Mouse (Mus musculus): Measurements from ENCODE around the gene Glud1. TPM values are rescaled to one million over a fixed set of nuclear protein-coding genes. Genes with fewer than 3 reads are reported as not detected.

The Glud1 gene
- 95.8 TPM for polyA plus RNA-seq (2012; fragmentation: generic; extraction: Trizol)

GRCm38 (mm10) chr14:34310234-34310965 is at the start of gene Glud1, which contains the start of gene Shld2:
TSS of gene Glud1 (plus strand) at chr14:34310727.
TSS of gene Shld2 (minus strand) at chr14:34310493.
- H3ac ChIP-seq (ENCODE audit: control insufficient read depth, insufficient read length) = peak within 1 kb of the TSS; percentile 54
- TF ChIP-seq TCF3 (IDR thresholded peaks at IDR 0.05; ENCODE audit: insufficient read length, low read depth) (no peak), CEBPB (IDR thresholded peaks at IDR 0.05; ENCODE audit: insufficient read depth, poor library complexity, severe bottlenecking) (no peak), MYOG (IDR thresholded peaks at IDR 0.05; ENCODE audit: control insufficient read depth in 1 of 3, insufficient read depth in 1 of 3, insufficient read length in 2 of 3, low read depth in 2 of 3) (peak in 1 of 3 experiments; percentile 28), USF1 (IDR thresholded peaks at IDR 0.05; ENCODE audit: low read depth) (no peak), E2F4 (IDR thresholded peaks at IDR 0.05; ENCODE audit: insufficient read depth) (no peak), MYOD1 (IDR thresholded peaks at IDR 0.05; ENCODE audit: control insufficient read depth in 1 of 3, insufficient read length in 2 of 3, low read depth in 2 of 3) (no peak), MAX (IDR thresholded peaks at IDR 0.05; ENCODE audit: low read depth) (no peak), REST (IDR thresholded peaks at IDR 0.05; ENCODE audit: insufficient read depth, insufficient read length) (no peak), TCF12 (IDR thresholded peaks at IDR 0.05; ENCODE audit: insufficient read depth, poor library complexity, severe bottlenecking) (no peak), SRF (IDR thresholded peaks at IDR 0.05; ENCODE audit: control insufficient read depth, insufficient read length, low read depth) (peak; percentile 73), POLR2AphosphoS2 (IDR thresholded peaks at IDR 0.05; ENCODE audit: insufficient read length, low read depth) (peak; percentile 94), POLR2A (IDR thresholded peaks at IDR 0.05; ENCODE audit: insufficient read length, low read depth) (peak; percentile 84)
- no peaks in the 10 kb centered on the region for H3K27me3 ChIP-seq (ENCODE audit: control insufficient read depth, insufficient read depth, insufficient read length)
- peak within 1 kb of the TSS; percentile 65 for H3K4me3 ChIP-seq
- H3K79me2 ChIP-seq (ENCODE audit: control insufficient read depth, insufficient read depth) = peaks cover 45% of the 10 kb centered on the region
- peak within 1 kb of the TSS; percentile 90 for H3K4me2 ChIP-seq (ENCODE audit: low read depth)
- H3K36me3 ChIP-seq (ENCODE audit: control insufficient read depth, insufficient read depth) = peaks cover 12% of the 10 kb centered on the region

DNA sequence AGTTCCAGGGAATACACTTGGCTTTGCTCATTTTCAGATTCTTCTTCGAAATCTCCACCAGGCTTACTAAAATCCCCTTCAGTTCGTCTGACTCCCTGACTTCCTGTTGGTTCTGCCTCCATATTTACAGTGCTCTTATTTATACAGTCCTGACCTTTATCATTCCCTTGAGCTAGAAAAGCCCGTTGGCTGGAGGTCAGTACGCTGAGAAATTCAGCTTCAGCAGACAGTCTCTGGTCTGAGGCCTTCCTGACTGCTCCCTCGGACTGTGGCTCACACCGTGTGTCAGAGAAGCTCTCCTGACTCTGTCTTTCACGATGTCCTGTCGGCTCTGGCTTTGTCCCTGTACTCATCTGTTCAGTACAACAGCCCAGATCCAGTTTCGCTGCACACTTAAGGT is 42.5 kb upstream of the Glud1 start:
- Histone ChIP-seq H3ac (ENCODE audit: control insufficient read depth, insufficient read length) (no peak overlapping the region), H3K4me3 (no peak overlapping the region), H3K79me2 (ENCODE audit: control insufficient read depth, insufficient read depth) (no peaks in the 10 kb centered on the region), H3K27me3 (ENCODE audit: control insufficient read depth, insufficient read depth, insufficient read length) (no peaks in the 10 kb centered on the region), H3K36me3 (ENCODE audit: control insufficient read depth, insufficient read depth) (no peaks in the 10 kb centered on the region), H3K4me2 (ENCODE audit: low read depth) (no peak overlapping the region)
- no peak for TF ChIP-seq SRF (IDR thresholded peaks at IDR 0.05; ENCODE audit: control insufficient read depth, insufficient read length, low read depth)
- TF ChIP-seq MYOG (IDR thresholded peaks at IDR 0.05; ENCODE audit: control insufficient read depth in 1 of 3, insufficient read depth in 1 of 3, insufficient read length in 2 of 3, low read depth in 2 of 3) = no peak
- no peak for TF ChIP-seq MAX (IDR thresholded peaks at IDR 0.05; ENCODE audit: low read depth)
- TF ChIP-seq E2F4 (IDR thresholded peaks at IDR 0.05; ENCODE audit: insufficient read depth) = no peak
- TF ChIP-seq USF1 (IDR thresholded peaks at IDR 0.05; ENCODE audit: low read depth) = no peak
- no peak for TF ChIP-seq TCF12 (IDR thresholded peaks at IDR 0.05; ENCODE audit: insufficient read depth, poor library complexity, severe bottlenecking)
- no peak for TF ChIP-seq REST (IDR thresholded peaks at IDR 0.05; ENCODE audit: insufficient read depth, insufficient read length)
- TF ChIP-seq TCF3 (IDR thresholded peaks at IDR 0.05; ENCODE audit: insufficient read length, low read depth) = no peak
- TF ChIP-seq POLR2AphosphoS2 (IDR thresholded peaks at IDR 0.05; ENCODE audit: insufficient read length, low read depth) = no peak
- no peak for TF ChIP-seq MYOD1 (IDR thresholded peaks at IDR 0.05; ENCODE audit: control insufficient read depth in 1 of 3, insufficient read length in 2 of 3, low read depth in 2 of 3)
- no peak for TF ChIP-seq POLR2A (IDR thresholded peaks at IDR 0.05; ENCODE audit: insufficient read length, low read depth)
- TF ChIP-seq CEBPB (IDR thresholded peaks at IDR 0.05; ENCODE audit: insufficient read depth, poor library complexity, severe bottlenecking) = no peak

GRCm38 (mm10) chr14:34273280-34273679 is 37.2 kb upstream of the Glud1 start:
- no peak overlapping the region for H3ac ChIP-seq (ENCODE audit: control insufficient read depth, insufficient read length)
- no peaks in the 10 kb centered on the region for H3K36me3 ChIP-seq (ENCODE audit: control insufficient read depth, insufficient read depth)
- no peak for TF ChIP-seq TCF3 (IDR thresholded peaks at IDR 0.05; ENCODE audit: insufficient read length, low read depth)
- no peak for TF ChIP-seq MYOG (IDR thresholded peaks at IDR 0.05; ENCODE audit: control insufficient read depth in 1 of 3, insufficient read depth in 1 of 3, insufficient read length in 2 of 3, low read depth in 2 of 3)
- no peak for TF ChIP-seq MYOD1 (IDR thresholded peaks at IDR 0.05; ENCODE audit: control insufficient read depth in 1 of 3, insufficient read length in 2 of 3, low read depth in 2 of 3)
- no peak for TF ChIP-seq REST (IDR thresholded peaks at IDR 0.05; ENCODE audit: insufficient read depth, insufficient read length)
- TF ChIP-seq POLR2AphosphoS2 (IDR thresholded peaks at IDR 0.05; ENCODE audit: insufficient read length, low read depth) = no peak
- no peak for TF ChIP-seq TCF12 (IDR thresholded peaks at IDR 0.05; ENCODE audit: insufficient read depth, poor library complexity, severe bottlenecking)
- no peak for TF ChIP-seq USF1 (IDR thresholded peaks at IDR 0.05; ENCODE audit: low read depth)
- TF ChIP-seq SRF (IDR thresholded peaks at IDR 0.05; ENCODE audit: control insufficient read depth, insufficient read length, low read depth) = no peak
- no peak for TF ChIP-seq MAX (IDR thresholded peaks at IDR 0.05; ENCODE audit: low read depth)
- no peak for TF ChIP-seq E2F4 (IDR thresholded peaks at IDR 0.05; ENCODE audit: insufficient read depth)
- no peak for TF ChIP-seq POLR2A (IDR thresholded peaks at IDR 0.05; ENCODE audit: insufficient read length, low read depth)
- no peak for TF ChIP-seq CEBPB (IDR thresholded peaks at IDR 0.05; ENCODE audit: insufficient read depth, poor library complexity, severe bottlenecking)
- no peaks in the 10 kb centered on the region for H3K79me2 ChIP-seq (ENCODE audit: control insufficient read depth, insufficient read depth)
- no peaks in the 10 kb centered on the region for H3K27me3 ChIP-seq (ENCODE audit: control insufficient read depth, insufficient read depth, insufficient read length)
- no peak overlapping the region for H3K4me2 ChIP-seq (ENCODE audit: low read depth)
- no peak overlapping the region for H3K4me3 ChIP-seq

GRCm38 (mm10) chr14:34274141-34274540 is 36.4 kb upstream of the Glud1 start:
- H3K27me3 ChIP-seq (ENCODE audit: control insufficient read depth, insufficient read depth, insufficient read length) = no peaks in the 10 kb centered on the region

More at GRCm38 (mm10) chr14:34274141-34274540, 36.4 kb upstream of the Glud1 start:
- Histone ChIP-seq H3ac (ENCODE audit: control insufficient read depth, insufficient read length) (no peak overlapping the region), H3K4me2 (ENCODE audit: low read depth) (no peak overlapping the region), H3K79me2 (ENCODE audit: control insufficient read depth, insufficient read depth) (no peaks in the 10 kb centered on the region), H3K36me3 (ENCODE audit: control insufficient read depth, insufficient read depth) (no peaks in the 10 kb centered on the region), H3K4me3 (no peak overlapping the region)
- no peak for TF ChIP-seq E2F4 (IDR thresholded peaks at IDR 0.05; ENCODE audit: insufficient read depth)
- TF ChIP-seq MAX (IDR thresholded peaks at IDR 0.05; ENCODE audit: low read depth) = no peak
- TF ChIP-seq TCF3 (IDR thresholded peaks at IDR 0.05; ENCODE audit: insufficient read length, low read depth) = no peak
- TF ChIP-seq POLR2AphosphoS2 (IDR thresholded peaks at IDR 0.05; ENCODE audit: insufficient read length, low read depth) = no peak
- no peak for TF ChIP-seq POLR2A (IDR thresholded peaks at IDR 0.05; ENCODE audit: insufficient read length, low read depth)
- TF ChIP-seq USF1 (IDR thresholded peaks at IDR 0.05; ENCODE audit: low read depth) = no peak
- TF ChIP-seq CEBPB (IDR thresholded peaks at IDR 0.05; ENCODE audit: insufficient read depth, poor library complexity, severe bottlenecking) = no peak

Measured in myocyte (in vitro differentiated cells).